Mouse (Mus musculus) heart, adult 2 months (tissue): Measurements from ENCODE around the gene Bpnt1.
A peak's percentile ranks its signal among the peaks of the same experiment; 100 is the strongest.

Experiments used
- CTCF ChIP-seq: fragments of 200-600 bp; IDR thresholded peaks from 2 replicates; pipeline ENCODE4 v1.8.1; 2022; ENCODE audit warnings: antibody characterized with exemption, mild to moderate bottlenecking, moderate library complexity
- EP300 ChIP-seq: fragments of 200-500 bp; IDR thresholded peaks from 2 replicates; pipeline ENCODE4 v1.6.1; 2011; ENCODE audit warnings: low read depth, low read length, control low read depth; ENCODE audit not compliant: insufficient read depth
- POLR2A ChIP-seq: fragments of 200-500 bp; IDR thresholded peaks from 2 replicates; pipeline ENCODE4 v1.6.1; 2011; ENCODE audit warnings: mild to moderate bottlenecking, low read depth, low read length, control low read depth; ENCODE audit not compliant: insufficient read depth

GRCm38 (mm10) chr1:185328721-185329610 is 3.0 kb upstream of the Bpnt1 start, which contains the start of gene Iars2:
- TF ChIP-seq CTCF (peak; percentile 15; the same call in 1 of the 2 replicates), EP300 (no peak), POLR2A (peak; percentile 77)
